Mouse (Mus musculus) stomach, embryonic 14.5 days (tissue): ENCODE data around the gene Mapk8ip2. TPM values are rescaled to one million over a fixed set of nuclear protein-coding genes. Genes with fewer than 3 reads are reported as not detected.
A peak's percentile ranks its signal among the peaks of the same experiment; 100 is the strongest.

ENCODE experiments used
- ATAC-seq: fragments of 200-750 bp; cut with Nextera tagmentation; 2 replicates; pipeline ENCODE4 v1.8.0; 2017; ENCODE audit warnings: low read depth, moderate TSS enrichment; ENCODE audit not compliant: insufficient number of reproducible peaks, insufficient read depth, low FRiP score
- H3K27ac ChIP-seq: fragments of 300-500 bp; sonication (generic); 2 replicates; pipeline ENCODE4 v1.5.1; 2014; ENCODE audit warnings: mild to moderate bottlenecking, low read length, moderate library complexity, mixed read lengths
- H3K27me3 ChIP-seq: fragments of 300-500 bp; sonication (generic); 2 replicates; pipeline ENCODE4 v1.6.1; 2014; ENCODE audit warnings: low read length, control low read depth, mixed read lengths; ENCODE audit not compliant: control insufficient read depth, insufficient read depth
- H3K36me3 ChIP-seq: fragments of 300-500 bp; sonication (generic); 2 replicates; pipeline ENCODE4 v1.6.1; 2014; ENCODE audit warnings: mild to moderate bottlenecking, control low read depth, low read length, moderate library complexity, mixed read lengths; ENCODE audit not compliant: control insufficient read depth, insufficient read depth
- H3K4me1 ChIP-seq: fragments of 300-500 bp; sonication (generic); 2 replicates; pipeline ENCODE4 v1.6.1; 2014; ENCODE audit warnings: low read length, control low read depth, mixed read lengths; ENCODE audit not compliant: control insufficient read depth, insufficient read depth
- H3K4me2 ChIP-seq: fragments of 300-500 bp; sonication (generic); replicated peaks from 2 replicates; pipeline ENCODE4 v1.6.1; 2014; ENCODE audit warnings: low read depth, low read length, control low read depth
- H3K4me3 ChIP-seq: fragments of 300-500 bp; sonication (generic); 2 replicates; pipeline ENCODE4 v1.5.1; 2014; ENCODE audit warnings: low read depth, low read length, control low read depth
- H3K9ac ChIP-seq: fragments of 300-500 bp; sonication (generic); replicated peaks from 2 replicates; pipeline ENCODE4 v1.6.1; 2014; ENCODE audit warnings: low read depth, mild to moderate bottlenecking, control low read depth, low read length, moderate library complexity, mixed read lengths
- H3K9me3 ChIP-seq: fragments of 300-500 bp; sonication (generic); 2 replicates; pipeline ENCODE4 v1.6.1; 2016; ENCODE audit warnings: low read depth, low read length, control low read depth; ENCODE audit not compliant: control insufficient read depth
- WGBS: fragments of 180-500 bp; shearing (Covaris S2); extraction: QIAGEN DNeasy Blood & Tissue Kit; methylation state at CpG from one replicate; pipeline ENCODE4 v1.1.7; 2014; 5-methylcytosine and 5-hydroxymethylcytosine counted together
- polyA plus RNA-seq: library from polyadenylated mRNA; unstranded; fragments of >200 nt; fragmentation: Nextera tagmentation; extraction: Ambion mirVana; gene quantifications from 2 replicates; pipeline ENCODE4 v1.2.1, GENCODE M21; 2014

The Mapk8ip2 gene
- polyA plus RNA-seq = 3.1 and 4.0 TPM in 2 replicates

DNA sequence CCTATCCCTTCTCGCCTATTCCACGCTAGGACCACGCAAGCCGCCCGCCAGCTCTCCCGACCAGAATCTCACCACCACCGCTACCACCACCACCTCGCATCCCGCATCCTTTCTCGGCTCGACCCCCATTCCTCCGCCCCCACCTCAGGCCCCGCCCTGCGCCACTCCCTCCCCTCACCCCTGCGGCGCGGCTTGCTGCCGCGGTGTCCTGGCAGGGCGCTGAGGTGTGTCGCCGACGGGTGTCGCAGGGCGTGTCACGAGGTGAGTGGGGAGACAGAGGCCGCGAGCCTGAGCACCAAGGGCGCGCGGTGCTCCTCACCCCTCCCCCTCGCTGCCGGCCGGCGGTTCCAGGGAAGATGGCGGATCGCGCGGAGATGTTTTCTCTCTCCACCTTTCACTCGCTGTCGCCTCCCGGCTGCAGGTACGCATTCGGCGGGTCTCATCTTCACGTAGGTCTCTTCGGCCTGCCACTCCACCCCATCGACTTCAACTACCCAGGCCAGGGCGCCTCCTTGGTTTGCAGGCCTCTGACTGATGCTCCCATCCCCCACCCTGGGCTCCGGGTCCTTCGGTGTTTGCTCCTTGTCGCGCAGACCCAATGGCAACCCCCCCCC lies at the start of gene Mapk8ip2:
Mapk8ip2 (plus strand) TSS at position 49 of the 614 bp plus-strand sequence.
- Histone ChIP-seq H3K4me1 (peaks cover 5% of the 10 kb centered on the region; the same call in 1 of the 2 replicates), H3K9ac (no peak within 1 kb of the TSS), H3K9me3 (no peaks in the 10 kb centered on the region), H3K4me2 (peak within 1 kb of the TSS; percentile 92), H3K27me3 (0 out of 2 replicates have a peak, but pooled peaks cover 4% of the 10 kb centered on the region), H3K27ac (no peak within 1 kb of the TSS), H3K36me3 (no peaks in the 10 kb centered on the region), H3K4me3 (peak within 1 kb of the TSS; percentile 40)
- peak; percentile 48; the same call in 1 of the 2 replicates for ATAC-seq
- WGBS = under 1% methylated on average over 46 of the region's 53 CpGs

DNA sequence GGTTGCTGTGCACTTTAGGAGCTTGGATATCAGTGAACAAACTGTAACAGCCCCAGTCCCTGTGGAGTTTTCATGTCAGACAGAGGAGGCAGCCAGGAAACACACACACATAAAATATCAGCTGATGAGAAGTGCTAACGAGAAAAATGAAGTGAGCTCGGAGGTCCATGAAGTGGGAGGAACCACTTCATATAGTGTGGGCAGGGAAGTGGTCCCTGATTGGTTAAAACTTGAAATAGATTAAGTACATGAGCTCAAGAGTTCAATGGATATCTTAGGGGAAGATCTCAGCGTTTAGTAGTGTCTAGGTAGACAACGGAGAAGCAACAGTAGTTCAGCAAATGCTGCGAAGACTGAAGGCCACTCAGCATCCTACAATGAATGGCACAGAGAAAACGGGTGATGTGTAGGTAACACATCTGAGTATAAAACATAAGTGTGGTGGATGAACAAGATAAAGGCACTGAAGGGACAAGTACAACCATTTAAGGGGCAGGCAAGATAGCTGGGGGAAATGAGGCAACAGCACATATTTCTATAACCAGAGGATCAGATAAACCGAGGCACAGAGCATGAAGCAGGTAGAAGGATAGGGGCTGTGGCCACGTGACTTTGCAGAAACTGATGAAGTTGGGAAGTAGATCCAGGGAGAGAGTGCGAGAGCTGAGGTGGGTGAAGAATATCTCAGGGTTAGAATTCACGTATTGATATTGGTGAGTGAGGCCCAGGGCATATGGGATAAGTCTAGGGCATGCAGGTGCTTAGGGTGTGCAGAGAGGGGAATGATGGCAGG lies 48.7 kb upstream of the Mapk8ip2 start:
- 82% methylated on average over 10 of the region's 10 CpGs for WGBS
- H3K27ac ChIP-seq = no peak overlapping the region
- no peaks in the 10 kb centered on the region for H3K27me3 ChIP-seq
- no peaks in the 10 kb centered on the region for H3K36me3 ChIP-seq
- H3K9me3 ChIP-seq = peaks cover 4% of the 10 kb centered on the region; the same call in 1 of the 2 replicates
- H3K4me3 ChIP-seq = no peak overlapping the region
- no peak overlapping the region for H3K4me2 ChIP-seq
- no peak overlapping the region for H3K9ac ChIP-seq
- no peaks in the 10 kb centered on the region for H3K4me1 ChIP-seq
- no peak for ATAC-seq

DNA sequence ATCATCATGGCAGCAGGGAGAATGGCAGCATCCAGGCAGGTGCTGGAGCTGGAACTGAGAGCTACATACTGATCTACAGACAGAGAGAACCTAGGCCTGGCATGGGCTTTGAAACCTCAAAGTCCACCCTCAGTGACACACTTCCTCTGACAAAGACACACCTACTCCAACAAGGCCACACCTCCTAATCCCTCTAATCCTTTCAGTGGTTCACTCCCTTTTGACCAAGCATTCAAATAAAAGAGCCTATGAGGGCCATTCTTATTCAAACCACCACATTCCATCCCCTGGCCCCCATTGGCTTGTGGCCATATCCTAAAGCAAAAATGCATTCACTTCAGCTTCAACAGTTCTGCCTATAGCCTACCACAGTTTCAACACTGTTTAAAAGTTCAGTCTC lies 47.0 kb upstream of the Mapk8ip2 start:
- Histone ChIP-seq H3K4me2 (no peak overlapping the region), H3K4me1 (no peaks in the 10 kb centered on the region), H3K27ac (no peak overlapping the region), H3K4me3 (no peak overlapping the region), H3K36me3 (no peaks in the 10 kb centered on the region), H3K9me3 (peaks cover 4% of the 10 kb centered on the region; the same call in 1 of the 2 replicates), H3K27me3 (no peaks in the 10 kb centered on the region), H3K9ac (no peak overlapping the region)
- no peak for ATAC-seq

DNA sequence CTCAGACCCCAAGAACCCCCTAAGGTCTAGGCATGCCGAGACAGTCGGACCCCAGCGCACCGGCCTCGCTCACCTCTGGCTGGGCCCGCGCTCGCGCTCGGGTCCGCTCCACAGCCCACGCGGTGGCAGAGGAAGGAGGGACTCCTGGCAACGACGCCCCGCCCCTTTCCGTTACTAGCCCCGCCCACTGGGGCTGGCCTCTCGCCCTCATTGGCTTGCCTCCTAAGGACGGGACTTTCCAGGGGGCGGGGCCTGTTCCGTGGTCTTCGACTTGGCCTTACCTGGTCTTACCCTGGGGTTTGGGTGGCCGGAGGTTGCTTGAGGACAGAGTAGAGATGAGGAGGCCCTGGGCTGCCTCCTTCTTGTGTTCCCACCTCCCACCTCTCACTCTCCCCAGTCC lies 43.6 kb upstream of the Mapk8ip2 start, which contains the start of gene Syce3:
Syce3 (minus strand) TSS at position 386 of the 400 bp plus-strand sequence.
- no peaks in the 10 kb centered on the region for H3K36me3 ChIP-seq
- H3K27ac ChIP-seq = no peak within 1 kb of the TSS
- H3K4me2 ChIP-seq = no peak within 1 kb of the TSS
- peaks cover 4% of the 10 kb centered on the region; the same call in 1 of the 2 replicates for H3K9me3 ChIP-seq
- peak; percentile 33; the same call in 1 of the 2 replicates for ATAC-seq
- no peak within 1 kb of the TSS for H3K9ac ChIP-seq
- no peak within 1 kb of the TSS for H3K4me3 ChIP-seq
- no peaks in the 10 kb centered on the region for H3K27me3 ChIP-seq
- H3K4me1 ChIP-seq = no peaks in the 10 kb centered on the region
- WGBS = 82% methylated on average over 21 of the region's 24 CpGs

DNA sequence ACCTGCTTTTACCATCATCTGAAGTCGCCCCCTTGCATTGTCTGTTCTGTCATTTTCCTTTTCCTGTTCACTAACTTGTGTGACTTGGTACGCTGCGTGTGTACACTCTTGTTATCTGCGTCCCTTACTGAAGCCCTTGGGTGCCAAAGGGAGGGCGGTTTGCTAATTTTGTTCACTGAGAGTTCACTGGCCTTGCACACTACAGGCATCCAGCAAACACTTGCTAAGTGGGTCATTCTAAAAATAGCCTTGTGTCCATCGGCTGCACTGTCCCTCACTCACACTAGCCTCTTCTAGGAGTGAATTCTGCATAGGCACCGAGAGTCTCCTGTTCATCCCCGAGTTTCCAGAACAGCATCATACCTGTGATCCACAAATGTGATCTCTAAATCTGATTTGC lies 38.4 kb upstream of the Mapk8ip2 start:
- Histone ChIP-seq H3K9ac (no peak overlapping the region), H3K27ac (no peak overlapping the region), H3K9me3 (no peaks in the 10 kb centered on the region), H3K4me2 (no peak overlapping the region), H3K4me3 (no peak overlapping the region), H3K4me1 (no peaks in the 10 kb centered on the region), H3K36me3 (no peaks in the 10 kb centered on the region), H3K27me3 (no peaks in the 10 kb centered on the region)
- no peak for ATAC-seq
- 83% methylated on average over 8 of the region's 8 CpGs for WGBS

DNA sequence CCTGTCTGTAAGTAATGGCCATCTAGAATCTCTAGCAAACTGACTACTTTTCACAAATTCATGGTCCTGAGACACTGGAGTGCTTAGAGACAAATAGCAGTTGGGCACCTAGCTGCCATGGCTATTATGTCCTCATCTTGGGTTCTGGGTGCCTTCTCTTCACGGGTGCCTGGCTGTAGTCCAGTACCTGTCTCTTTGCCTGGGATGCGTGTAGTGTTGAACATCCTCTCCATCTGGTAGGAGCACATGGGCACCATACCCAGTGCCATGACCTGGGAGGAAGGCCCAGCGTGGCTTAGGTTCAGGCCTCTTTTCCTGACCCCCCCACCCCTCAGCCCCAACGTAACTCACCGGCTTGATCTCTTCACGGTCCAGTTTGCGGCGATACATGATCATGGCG lies 31.8 kb upstream of the Mapk8ip2 start:
- Histone ChIP-seq H3K4me1 (no peaks in the 10 kb centered on the region), H3K27ac (no peak overlapping the region), H3K27me3 (no peaks in the 10 kb centered on the region), H3K36me3 (peaks cover 7% of the 10 kb centered on the region), H3K9me3 (no peaks in the 10 kb centered on the region), H3K4me3 (no peak overlapping the region), H3K4me2 (no peak overlapping the region), H3K9ac (no peak overlapping the region)
- WGBS = 93% methylated on average over 9 of the region's 9 CpGs
- no peak for ATAC-seq

DNA sequence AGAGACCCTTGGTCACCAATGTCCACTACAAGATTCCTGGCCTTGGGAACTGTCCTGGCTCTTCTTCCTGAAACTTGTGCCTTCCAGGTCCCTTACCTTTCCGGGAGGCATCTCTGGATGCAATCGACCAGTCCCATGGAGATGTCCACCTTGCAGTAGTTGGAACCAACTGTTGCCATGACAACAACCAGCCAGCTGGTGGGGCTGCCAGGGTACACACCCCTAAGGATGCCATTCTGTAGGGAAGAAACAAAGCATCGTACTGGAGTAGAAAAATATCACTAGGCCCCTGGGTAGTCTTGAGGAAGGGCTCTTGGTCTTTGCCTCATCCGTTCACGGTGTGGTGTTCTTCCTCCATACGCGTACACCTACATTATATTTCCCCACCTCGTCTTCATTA lies 29.1 kb upstream of the Mapk8ip2 start:
- no peak for ATAC-seq
- Histone ChIP-seq H3K27me3 (no peaks in the 10 kb centered on the region), H3K9ac (no peak overlapping the region), H3K4me2 (no peak overlapping the region), H3K4me1 (no peaks in the 10 kb centered on the region), H3K27ac (no peak overlapping the region), H3K9me3 (no peaks in the 10 kb centered on the region), H3K4me3 (no peak overlapping the region), H3K36me3 (peaks cover 15% of the 10 kb centered on the region)
- WGBS = 84% methylated on average over 8 of the region's 8 CpGs

DNA sequence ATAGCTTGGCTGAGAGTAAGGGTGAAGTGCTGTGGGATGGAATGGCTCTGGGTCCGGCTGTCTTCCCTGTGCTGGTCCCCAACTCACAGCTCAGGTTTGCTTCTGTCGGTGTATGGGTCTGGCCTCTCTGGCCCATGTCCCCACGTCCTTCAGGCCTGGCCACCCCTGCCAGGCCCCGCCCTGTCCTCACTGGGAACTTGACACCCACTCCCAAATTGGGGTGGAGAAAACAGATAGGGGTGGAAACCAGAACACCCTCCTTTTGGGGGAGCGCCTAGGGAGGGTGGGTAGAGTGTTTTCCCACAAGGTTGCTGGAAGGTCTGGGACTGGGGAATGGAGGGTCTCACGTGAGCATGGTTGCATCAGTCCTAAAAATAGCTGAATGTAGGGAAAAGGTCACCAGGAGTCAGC lies 28.0 kb upstream of the Mapk8ip2 start, which contains the start of gene Cpt1b:
Cpt1b (minus strand) TSS at position 153 of the 411 bp plus-strand sequence.
- no peaks in the 10 kb centered on the region for H3K4me1 ChIP-seq
- no peaks in the 10 kb centered on the region for H3K9me3 ChIP-seq
- H3K27me3 ChIP-seq = no peaks in the 10 kb centered on the region
- no peak within 1 kb of the TSS for H3K4me2 ChIP-seq
- H3K36me3 ChIP-seq = peaks cover 15% of the 10 kb centered on the region
- no peak within 1 kb of the TSS for H3K4me3 ChIP-seq
- no peak for ATAC-seq
- 35% methylated on average over 6 of the region's 6 CpGs for WGBS
- H3K9ac ChIP-seq = no peak within 1 kb of the TSS
- no peak within 1 kb of the TSS for H3K27ac ChIP-seq
